Mouse (Mus musculus) skeletal muscle tissue, adult 2 months (tissue): ENCODE data around the gene Odc1.
"Not testable (repeated sequence)": the region's sequence is repeated elsewhere in the genome, so short reads cannot be mapped to it uniquely, and the experiment has no call there.

Experiments used
- DNase-seq: peaks from one replicate; pipeline ENCODE4 v3.0.0-alpha.2; 2012; ENCODE audit warnings: low read depth, low spot score

Gene Odc1

GRCm38 (mm10) chr12:17549421-17549820 is 4.8 kb downstream of the Odc1 start:
- DNase-seq, result not testable (repeated sequence)

GRCm38 (mm10) chr12:17551208-17551995 is 6.8 kb downstream of the Odc1 start:
- DNase-seq, result no peak

GRCm38 (mm10) chr12:17552420-17552819 is 7.8 kb downstream of the Odc1 start:
- no peak for DNase-seq

- no peak for DNase-seq
Measured at GRCm38 (mm10) chr12:17552949-17553348, 8.4 kb downstream of the Odc1 start.

GRCm38 (mm10) chr12:17553627-17554026 is 9.0 kb downstream of the Odc1 start:
- no peak for DNase-seq

GRCm38 (mm10) chr12:17554200-17554951 is 9.8 kb downstream of the Odc1 start:
- DNase-seq, result peak; percentile 84

GRCm38 (mm10) chr12:17556430-17557343 is 12.1 kb downstream of the Odc1 start:
- no peak for DNase-seq

GRCm38 (mm10) chr12:17557344-17557966 is 12.9 kb downstream of the Odc1 start:
- no peak for DNase-seq

- no peak for DNase-seq
Measured at GRCm38 (mm10) chr12:17557967-17558345, 13.4 kb downstream of the Odc1 start.

- no peak for DNase-seq
Measured at GRCm38 (mm10) chr12:17562396-17562795, 17.8 kb downstream of the Odc1 start.

GRCm38 (mm10) chr12:17565393-17566045 is 20.9 kb downstream of the Odc1 start:
- DNase-seq, result no peak

- DNase-seq, result no peak
Measured at GRCm38 (mm10) chr12:17566046-17566408, 21.4 kb downstream of the Odc1 start.

- DNase-seq, result no peak
Measured at GRCm38 (mm10) chr12:17568564-17568963, 24.0 kb downstream of the Odc1 start.

- no peak for DNase-seq
Measured at GRCm38 (mm10) chr12:17574591-17574990, 30.0 kb downstream of the Odc1 start.

GRCm38 (mm10) chr12:17575156-17575910 is 30.7 kb downstream of the Odc1 start:
- no peak for DNase-seq

- peak; percentile 17 for DNase-seq
Measured at GRCm38 (mm10) chr12:17576041-17576440, 31.4 kb downstream of the Odc1 start.

GRCm38 (mm10) chr12:17578601-17579000 is 34.0 kb downstream of the Odc1 start:
- DNase-seq, result no peak

GRCm38 (mm10) chr12:17581001-17581400 is 36.4 kb downstream of the Odc1 start:
- DNase-seq, result no peak

- no peak for DNase-seq
Measured at GRCm38 (mm10) chr12:17582406-17582805, 37.8 kb downstream of the Odc1 start.

- no peak for DNase-seq
Measured at GRCm38 (mm10) chr12:17583860-17584259, 39.3 kb downstream of the Odc1 start.
